Mouse (Mus musculus) ovary, postnatal 10 days (tissue): ENCODE measurements around the gene Lemd2.

Source experiments
- DNase-seq: peaks from one replicate; pipeline ENCODE4 v3.0.0; 2022; ENCODE audit warnings: low spot score

Gene Lemd2

DNA sequence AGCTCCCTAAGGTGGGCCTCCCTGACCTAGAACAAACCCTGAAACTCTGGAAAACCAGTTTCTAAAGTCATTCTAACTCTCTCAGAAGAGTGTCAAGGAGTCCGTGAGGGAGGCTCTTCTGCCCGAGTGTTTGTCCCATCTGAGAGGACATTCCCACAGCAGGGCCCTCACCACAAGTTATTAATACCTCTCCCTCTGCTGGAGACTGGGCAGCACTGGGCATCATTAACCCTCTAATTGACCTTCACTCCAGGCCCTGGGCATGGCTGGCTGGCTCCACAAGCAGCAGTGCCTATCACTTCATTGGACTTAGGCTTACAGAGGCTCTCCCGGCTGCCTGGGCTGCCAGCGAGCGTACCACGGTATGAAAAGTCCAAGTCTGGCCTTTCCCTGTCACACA, 45.8 kb downstream of the Lemd2 start:
- DNase-seq = no peak

DNA sequence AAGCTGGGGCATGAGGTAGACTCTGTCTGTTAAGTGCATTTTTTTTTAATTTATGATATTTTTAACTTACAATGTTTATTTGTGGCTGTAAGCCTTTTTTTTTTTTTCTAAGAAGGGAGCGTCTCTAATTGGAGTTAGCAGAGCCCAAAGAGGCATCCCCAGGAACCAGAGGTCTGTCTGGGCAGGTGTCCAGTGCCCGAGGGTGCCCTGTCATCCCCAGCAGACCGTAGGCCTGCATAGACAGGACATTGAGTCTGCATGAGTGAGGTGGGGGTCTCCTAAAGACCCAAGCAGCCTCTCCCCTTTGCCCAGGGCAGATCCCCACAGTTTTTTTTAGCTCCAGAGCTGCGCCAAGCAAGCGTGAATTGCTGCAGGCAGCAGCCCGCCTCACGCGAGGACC, 48.5 kb downstream of the Lemd2 start:
- DNase-seq = no peak

DNA sequence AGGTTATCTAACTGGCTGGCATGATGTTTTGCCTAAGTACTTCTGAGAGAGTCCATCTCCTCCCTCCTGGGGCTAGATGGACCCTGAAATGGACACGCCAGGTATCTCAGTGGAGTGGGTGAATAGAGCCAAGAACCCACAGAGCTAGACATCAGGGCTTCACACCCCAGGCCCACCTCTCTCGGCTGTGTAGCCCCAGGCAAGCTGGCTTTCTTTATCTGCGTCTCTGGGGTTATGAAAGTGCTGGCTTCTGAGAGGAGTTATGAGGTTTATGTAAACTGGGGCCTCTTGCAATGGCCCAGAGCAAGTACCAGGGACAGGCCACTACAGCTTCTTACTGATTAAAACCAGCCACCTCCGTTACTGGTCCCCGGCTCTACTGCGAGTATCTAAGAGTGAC, 49.4 kb downstream of the Lemd2 start:
- DNase-seq = no peak

DNA sequence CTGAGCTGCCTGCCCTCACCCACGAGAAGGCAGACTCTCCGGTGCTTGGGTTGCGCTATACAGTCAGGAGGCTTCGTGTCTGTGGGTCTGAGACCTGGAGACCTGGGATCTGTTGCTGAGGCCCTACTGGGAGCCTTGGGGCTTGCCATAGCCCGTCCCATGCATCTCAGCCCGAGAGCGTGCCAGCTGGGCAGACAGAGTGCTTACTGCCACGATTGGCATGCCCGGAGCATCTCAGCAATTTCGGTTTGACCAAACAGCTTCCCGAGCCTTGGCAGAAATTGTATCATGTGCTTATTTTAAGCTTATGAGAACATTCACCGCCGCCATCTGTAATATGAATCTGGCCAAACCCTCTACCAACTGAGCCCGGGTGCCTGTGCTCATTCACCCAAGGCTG, 50.0 kb downstream of the Lemd2 start:
- no peak for DNase-seq

DNA sequence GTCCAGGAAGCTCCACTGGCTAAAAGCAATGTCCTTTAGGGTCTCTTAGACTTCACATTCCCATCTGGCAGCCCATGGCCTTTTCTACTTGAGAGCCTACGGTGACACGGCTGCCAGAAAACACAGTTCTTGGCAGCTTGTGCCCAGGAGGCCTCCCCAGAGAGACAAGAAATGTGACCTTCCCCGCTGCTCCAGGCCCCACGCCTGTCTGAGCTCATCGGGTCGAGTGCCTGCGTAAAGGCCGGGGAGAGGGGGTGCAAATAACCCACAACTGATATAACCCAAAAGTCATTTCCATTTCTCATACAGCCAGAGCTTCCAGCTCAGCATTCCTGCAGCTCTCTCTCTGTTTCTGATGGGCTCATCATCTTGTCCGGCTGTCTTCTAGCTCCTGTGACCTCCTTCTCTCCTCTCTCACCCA, 50.5 kb downstream of the Lemd2 start:
- DNase-seq = no peak

DNA sequence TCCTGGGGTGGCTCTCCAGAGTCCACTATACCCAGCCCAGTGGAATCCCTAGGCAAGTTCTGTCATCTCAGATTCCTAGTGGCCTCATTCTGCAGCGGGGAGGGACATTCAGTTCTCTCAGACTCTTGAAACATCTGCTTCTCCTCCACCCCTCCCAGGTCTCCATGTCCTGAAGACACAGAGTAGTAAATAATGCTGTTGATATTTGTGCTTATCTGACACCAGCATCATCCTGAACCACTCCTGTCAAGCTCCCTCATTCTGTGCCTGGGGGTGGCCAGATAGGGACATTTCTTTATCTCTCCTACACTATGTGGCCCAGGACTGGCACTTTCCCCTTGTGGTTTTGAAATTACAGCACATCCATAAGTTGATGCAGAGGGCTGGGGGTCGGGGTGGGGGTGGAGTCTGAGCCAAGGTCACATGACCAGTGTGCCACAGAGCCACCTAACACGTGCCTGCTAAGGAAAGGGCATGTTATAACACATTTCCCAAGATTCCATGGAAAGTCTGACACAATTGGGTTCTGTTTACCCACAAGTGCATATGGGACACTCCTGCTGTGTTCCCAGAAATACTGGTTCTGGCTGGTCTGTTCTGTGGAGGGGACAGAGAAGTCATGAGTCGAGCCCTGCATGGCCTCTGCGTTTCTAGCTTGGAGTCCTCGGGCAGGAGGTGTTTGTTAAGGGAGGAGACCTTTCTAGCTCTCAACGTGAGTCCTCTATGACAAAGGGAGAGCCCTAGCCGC, 51.1 kb downstream of the Lemd2 start:
- no peak for DNase-seq

DNA sequence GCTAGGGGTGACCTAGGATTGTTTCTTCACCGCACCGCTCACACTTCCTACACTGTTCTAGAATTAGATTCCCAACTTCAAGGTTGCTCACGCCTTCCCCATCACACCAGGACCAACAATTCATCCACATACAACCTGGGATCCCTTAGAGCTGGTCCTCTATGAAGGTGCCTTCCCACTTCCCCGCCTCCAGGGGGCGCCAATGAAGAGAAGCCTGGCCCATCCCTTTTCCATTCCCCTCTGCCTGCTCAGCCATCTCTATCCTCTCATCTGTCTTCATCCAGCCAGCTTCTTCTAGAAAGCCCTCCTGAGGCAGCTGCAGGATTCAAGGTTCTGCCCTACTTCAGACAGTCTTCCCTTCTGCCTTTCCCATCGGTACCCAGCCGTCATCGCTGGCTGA, 52.9 kb downstream of the Lemd2 start:
- no peak for DNase-seq

DNA sequence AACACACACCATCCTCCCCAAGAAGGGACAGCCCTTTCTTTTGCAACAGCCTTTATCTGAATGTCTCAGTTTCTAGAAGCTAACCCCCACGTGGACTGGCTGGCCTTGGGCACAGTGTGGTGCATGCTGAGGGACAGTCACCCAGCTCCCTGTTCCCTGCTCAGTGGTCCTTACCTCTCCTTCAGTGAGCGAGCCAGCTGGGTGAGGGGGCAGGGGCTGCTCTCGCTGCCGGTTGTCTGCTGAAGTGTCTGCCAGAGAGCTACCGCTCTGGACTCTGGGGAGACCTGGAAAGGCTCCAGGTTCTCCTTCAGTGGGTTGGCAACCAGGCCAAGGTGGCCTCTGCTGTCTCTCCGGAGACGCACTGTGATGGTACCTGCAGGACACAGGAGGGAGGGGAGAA, 53.4 kb downstream of the Lemd2 start:
- no peak for DNase-seq

DNA sequence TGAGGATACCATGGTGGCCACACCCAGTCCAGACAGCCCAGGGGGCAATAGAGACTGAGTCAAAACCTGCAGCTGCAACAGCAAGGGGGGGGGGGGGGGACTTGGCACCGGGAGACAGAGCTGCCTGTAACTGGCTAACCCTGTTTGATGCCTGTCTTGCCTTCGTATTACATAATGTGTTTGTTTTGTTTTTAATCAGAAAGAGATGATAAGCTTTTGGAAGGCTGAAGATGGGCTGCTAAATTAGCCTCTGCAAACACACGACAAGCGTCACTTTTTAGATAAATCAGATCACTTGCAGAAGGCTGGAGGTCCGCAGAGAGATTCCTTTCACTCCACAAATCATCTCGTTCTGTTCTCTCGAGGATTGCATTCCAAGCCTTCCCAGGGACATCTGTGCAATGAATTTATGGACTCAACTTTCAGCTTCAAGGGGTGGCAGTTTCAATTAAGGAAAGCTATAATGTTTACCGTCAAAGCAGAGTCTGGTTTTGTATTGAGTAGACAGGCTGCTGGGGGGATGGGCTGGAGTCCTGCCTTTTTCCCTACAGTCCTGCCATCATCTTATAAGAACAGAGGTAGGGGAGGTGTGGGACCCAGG, 57.8 kb downstream of the Lemd2 start:
- DNase-seq = no peak

DNA sequence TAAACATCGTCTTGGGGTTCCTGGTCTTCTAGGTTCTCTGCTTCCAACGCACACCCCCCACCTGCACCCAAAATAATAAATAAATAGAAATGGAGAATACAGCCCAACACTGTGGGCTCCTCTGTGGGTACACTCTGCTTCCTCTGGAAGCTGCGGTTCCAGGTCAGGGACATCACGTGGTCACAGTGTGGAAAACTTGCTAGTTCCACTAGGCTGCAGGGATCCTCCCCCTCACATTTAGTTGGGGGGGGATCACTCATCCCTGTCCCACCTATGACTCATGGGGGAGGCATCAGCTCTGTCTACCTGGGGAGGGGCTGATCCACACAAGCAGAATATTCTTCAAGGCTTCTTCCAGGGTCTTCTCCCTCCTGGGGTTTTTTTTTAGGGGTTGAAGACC, 60.1 kb downstream of the Lemd2 start:
- no peak for DNase-seq

DNA sequence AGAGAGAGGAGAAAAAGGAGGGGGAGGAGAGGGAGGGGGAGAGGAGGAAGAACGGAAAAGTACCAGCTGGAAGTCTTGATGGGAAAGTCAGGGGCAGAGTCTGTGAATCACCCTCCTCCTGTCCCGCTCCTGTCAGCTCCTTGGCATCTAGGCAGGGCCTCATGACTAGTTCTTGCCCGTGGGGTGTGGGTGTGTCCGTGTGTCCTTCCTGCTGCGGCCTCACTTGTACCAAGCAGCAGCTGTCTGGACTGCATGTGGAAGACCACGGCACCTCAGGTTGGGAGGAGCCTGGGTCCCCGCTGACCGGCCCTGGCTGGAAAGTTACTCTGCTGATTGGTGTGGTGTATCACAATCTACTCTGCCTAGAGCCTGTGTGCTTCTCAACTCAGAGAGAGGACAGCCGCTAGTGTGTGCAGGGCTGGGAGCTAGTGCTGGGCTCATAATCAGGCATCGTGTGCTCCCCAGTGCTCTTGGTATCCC, 62.3 kb downstream of the Lemd2 start:
- no peak for DNase-seq

DNA sequence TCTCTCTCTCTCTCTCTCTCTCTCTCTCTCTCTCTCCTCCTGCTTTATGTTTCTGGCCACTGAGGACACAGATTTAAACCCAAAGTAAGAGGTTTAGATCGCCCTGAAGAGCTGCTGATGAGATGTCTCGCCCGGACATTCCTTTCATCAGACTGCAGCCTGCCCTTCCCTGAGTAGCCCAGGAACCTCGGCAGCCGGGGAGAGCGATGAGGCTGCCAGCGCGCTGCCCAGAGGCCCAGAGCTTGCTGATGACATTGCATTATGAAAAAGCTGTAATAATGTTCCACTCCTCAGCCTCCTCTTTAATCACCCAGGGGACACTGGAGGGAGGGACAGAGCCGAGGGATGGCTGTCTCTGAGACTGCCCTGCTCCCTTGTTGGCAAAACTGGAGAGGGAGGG, 64.0 kb downstream of the Lemd2 start:
- DNase-seq = no peak
